Mouse (Mus musculus) hindbrain, embryonic 15.5 days (tissue): ENCODE data around the gene Arhgef19. TPM values are rescaled to one million over a fixed set of nuclear protein-coding genes. Genes with fewer than 3 reads are reported as not detected.

Source experiments
- ATAC-seq: fragments of 200-750 bp; cut with Nextera tagmentation; 2 replicates; pipeline ENCODE4 v1.8.0; 2017; ENCODE audit warnings: low read depth, moderate number of reproducible peaks, moderate TSS enrichment; ENCODE audit not compliant: low FRiP score
- H3K27ac ChIP-seq: fragments of 300-500 bp; sonication (generic); replicated peaks from 2 replicates; pipeline ENCODE4 v1.5.1; 2015; ENCODE audit warnings: mild to moderate bottlenecking, inconsistent platforms
- H3K27me3 ChIP-seq: fragments of 300-500 bp; sonication (generic); 2 replicates; pipeline ENCODE4 v1.6.1; 2015; ENCODE audit warnings: control low read depth, inconsistent platforms
- H3K36me3 ChIP-seq: fragments of 300-500 bp; sonication (generic); 2 replicates; pipeline ENCODE4 v1.6.1; 2015; ENCODE audit warnings: control low read depth, inconsistent platforms
- H3K4me1 ChIP-seq: fragments of 300-500 bp; sonication (generic); replicated peaks from 2 replicates; pipeline ENCODE4 v1.6.1; 2015; ENCODE audit warnings: control low read depth, inconsistent platforms
- H3K4me2 ChIP-seq: fragments of 300-500 bp; sonication (generic); 2 replicates; pipeline ENCODE4 v1.6.1; 2015; ENCODE audit warnings: moderate library complexity, mild to moderate bottlenecking, inconsistent platforms
- H3K4me3 ChIP-seq: fragments of 300-500 bp; sonication (generic); 2 replicates; pipeline ENCODE4 v1.5.1; 2015; ENCODE audit warnings: mild to moderate bottlenecking, inconsistent platforms
- H3K9ac ChIP-seq: fragments of 300-500 bp; sonication (generic); 2 replicates; pipeline ENCODE4 v1.6.1; 2015; ENCODE audit warnings: inconsistent platforms
- H3K9me3 ChIP-seq: fragments of 300-500 bp; sonication (generic); 2 replicates; pipeline ENCODE4 v1.6.1; 2016; ENCODE audit warnings: control low read depth, inconsistent platforms
- WGBS: fragments of 180-500 bp; shearing (Covaris S2); methylation state at CpG from one replicate; pipeline ENCODE4 v1.1.7; 2015; 5-methylcytosine and 5-hydroxymethylcytosine counted together
- polyA plus RNA-seq: library from polyadenylated mRNA; unstranded; fragments of >200 nt; fragmentation: Nextera tagmentation; extraction: Ambion mirVana; gene quantifications from 2 replicates; pipeline ENCODE4 v1.2.1, GENCODE M21; 2015

Arhgef19 gene
- polyA plus RNA-seq, 1 experiment from 2014 or later, result 1.5 TPM

DNA sequence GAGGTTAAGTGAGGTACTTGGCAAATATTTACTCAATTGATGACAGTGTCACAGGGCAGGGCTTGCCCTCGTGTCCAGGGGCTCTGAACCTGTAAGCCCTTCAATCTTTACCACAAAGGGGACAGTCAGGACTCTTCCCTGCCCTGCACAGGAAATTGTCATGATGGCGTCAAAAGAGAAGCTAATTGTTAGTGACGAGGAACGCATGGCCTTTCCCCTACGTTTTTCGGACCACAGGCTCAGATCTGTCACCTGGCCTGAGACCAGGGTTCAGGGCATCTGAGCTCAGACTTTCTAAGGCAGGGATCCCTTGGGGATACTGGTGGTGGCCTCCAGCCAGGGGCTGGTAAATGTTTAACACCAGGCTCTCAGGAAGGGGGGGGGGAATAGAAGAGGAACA lies 41.9 kb downstream of the Arhgef19 start:
- WGBS, result 51% methylated on average over 6 of the region's 6 CpGs
- no peak overlapping the region for H3K4me2 ChIP-seq
- H3K9me3 ChIP-seq, result no peaks in the 10 kb centered on the region
- H3K9ac ChIP-seq, result no peak overlapping the region
- no peak overlapping the region for H3K4me3 ChIP-seq
- H3K36me3 ChIP-seq, result no peaks in the 10 kb centered on the region
- H3K27ac ChIP-seq, result no peak overlapping the region
- ATAC-seq, result no peak
- no peaks in the 10 kb centered on the region; the same call in none of the 2 replicates for H3K27me3 ChIP-seq
- H3K4me1 ChIP-seq, result no peaks in the 10 kb centered on the region

- Histone ChIP-seq H3K4me3 (no peak overlapping the region), H3K9me3 (no peaks in the 10 kb centered on the region), H3K4me2 (no peak overlapping the region), H3K9ac (no peak overlapping the region), H3K36me3 (no peaks in the 10 kb centered on the region), H3K4me1 (no peaks in the 10 kb centered on the region), H3K27ac (no peak overlapping the region), H3K27me3 (no peaks in the 10 kb centered on the region; the same call in none of the 2 replicates)
- WGBS, result 55% methylated on average over 1 of the region's 1 CpGs
- ATAC-seq, result no peak
Measured at GRCm38 (mm10) chr4:141281578-141281977, 42.3 kb downstream of the Arhgef19 start.

DNA sequence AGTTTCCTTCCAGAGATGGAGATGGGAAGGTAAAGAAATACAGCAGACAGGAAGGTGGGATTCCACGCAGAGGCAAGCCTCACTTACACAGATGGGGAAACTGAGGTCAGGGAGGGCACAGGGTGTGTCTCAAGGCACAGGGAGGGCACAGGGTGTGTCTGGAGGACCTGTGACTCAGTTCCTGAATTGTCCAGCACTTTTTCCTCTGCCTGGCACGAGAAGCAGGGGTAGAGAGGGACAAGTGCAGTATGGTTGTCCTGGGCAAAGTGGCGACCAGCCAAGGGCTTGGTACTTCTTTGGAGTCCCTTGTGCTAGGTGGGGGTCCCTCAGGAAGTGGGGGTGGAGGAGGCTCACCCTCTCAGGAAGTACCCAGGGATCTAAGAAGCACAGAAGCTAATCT lies 42.8 kb downstream of the Arhgef19 start:
- Histone ChIP-seq H3K27ac (no peak overlapping the region), H3K36me3 (no peaks in the 10 kb centered on the region), H3K4me1 (peaks cover 4% of the 10 kb centered on the region), H3K4me2 (no peak overlapping the region), H3K4me3 (no peak overlapping the region), H3K9ac (no peak overlapping the region), H3K9me3 (no peaks in the 10 kb centered on the region), H3K27me3 (peaks cover 4% of the 10 kb centered on the region)
- 66% methylated on average over 3 of the region's 3 CpGs for WGBS
- no peak for ATAC-seq

DNA sequence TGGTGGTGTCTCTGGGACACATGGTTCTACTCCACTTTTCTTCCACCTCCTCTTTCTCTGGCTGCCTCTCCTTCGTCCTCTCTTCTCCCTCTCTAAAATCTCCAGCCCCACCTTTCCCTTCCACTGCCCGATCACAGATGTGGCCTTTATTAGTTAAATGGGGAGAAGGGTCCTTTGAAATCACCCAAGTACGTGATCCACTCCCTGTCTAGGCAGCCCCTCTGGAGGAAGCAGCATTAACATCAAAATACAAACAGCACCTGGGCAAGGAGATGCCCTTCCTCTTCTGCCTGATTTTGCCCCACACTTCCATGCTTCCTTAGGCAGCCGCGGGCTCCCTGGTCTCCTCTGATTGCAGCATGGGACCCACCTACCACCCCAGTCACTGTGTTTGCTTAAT lies 43.3 kb downstream of the Arhgef19 start:
- H3K4me3 ChIP-seq, result no peak overlapping the region
- H3K27ac ChIP-seq, result no peak overlapping the region
- no peak for ATAC-seq
- H3K4me1 ChIP-seq, result peaks cover 9% of the 10 kb centered on the region
- no peak overlapping the region for H3K9ac ChIP-seq
- no peaks in the 10 kb centered on the region for H3K9me3 ChIP-seq
- H3K36me3 ChIP-seq, result no peaks in the 10 kb centered on the region
- 51% methylated on average over 5 of the region's 5 CpGs for WGBS
- H3K4me2 ChIP-seq, result no peak overlapping the region
- peaks cover 6% of the 10 kb centered on the region for H3K27me3 ChIP-seq

GRCm38 (mm10) chr4:141283176-141283878 lies 44.0 kb downstream of the Arhgef19 start:
- H3K27me3 ChIP-seq, result peaks cover 6% of the 10 kb centered on the region
- WGBS, result 61% methylated on average over 11 of the region's 12 CpGs
- no peak overlapping the region for H3K4me2 ChIP-seq
- no peaks in the 10 kb centered on the region for H3K36me3 ChIP-seq
- H3K4me3 ChIP-seq, result no peak overlapping the region
- no peak for ATAC-seq
- no peak overlapping the region for H3K27ac ChIP-seq
- no peaks in the 10 kb centered on the region for H3K9me3 ChIP-seq
- H3K9ac ChIP-seq, result no peak overlapping the region
- H3K4me1 ChIP-seq, result peaks cover 15% of the 10 kb centered on the region

GRCm38 (mm10) chr4:141283879-141284411 lies 44.6 kb downstream of the Arhgef19 start:
- no peaks in the 10 kb centered on the region for H3K36me3 ChIP-seq
- H3K4me3 ChIP-seq, result no peak overlapping the region
- H3K4me1 ChIP-seq, result peaks cover 17% of the 10 kb centered on the region
- WGBS, result 23% methylated on average over 8 of the region's 8 CpGs
- peaks cover 6% of the 10 kb centered on the region for H3K27me3 ChIP-seq
- no peak overlapping the region for H3K9ac ChIP-seq
- no peak for ATAC-seq
- H3K27ac ChIP-seq, result no peak overlapping the region
- H3K4me2 ChIP-seq, result no peak overlapping the region
- H3K9me3 ChIP-seq, result no peaks in the 10 kb centered on the region

- Histone ChIP-seq H3K4me3 (no peak overlapping the region), H3K36me3 (no peaks in the 10 kb centered on the region), H3K27me3 (peaks cover 10% of the 10 kb centered on the region), H3K9ac (no peak overlapping the region), H3K9me3 (no peaks in the 10 kb centered on the region), H3K27ac (no peak overlapping the region), H3K4me1 (peaks cover 17% of the 10 kb centered on the region), H3K4me2 (no peak overlapping the region)
- no peak for ATAC-seq
- 63% methylated on average over 3 of the region's 3 CpGs for WGBS
Measured at GRCm38 (mm10) chr4:141284486-141284885, 45.2 kb downstream of the Arhgef19 start.

DNA sequence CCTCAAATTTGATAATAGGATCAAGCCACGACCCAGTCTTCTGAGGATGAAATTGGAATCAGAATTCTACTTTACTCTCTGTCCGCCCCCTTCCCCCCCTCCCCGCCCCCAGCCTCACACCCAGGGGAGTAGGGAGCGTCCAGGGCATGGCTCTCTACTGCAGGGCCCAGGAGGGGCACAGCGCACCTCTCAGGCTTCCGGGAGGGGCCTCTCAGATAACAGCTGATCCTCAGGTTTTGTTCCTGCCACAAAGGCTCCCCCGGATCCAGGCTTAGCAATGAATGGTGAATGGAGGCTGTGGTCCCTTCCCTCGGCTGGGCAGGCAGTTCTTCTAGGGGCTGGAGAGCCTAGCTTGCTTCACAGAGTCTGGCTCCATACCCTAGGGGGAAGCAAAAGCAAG lies 45.8 kb downstream of the Arhgef19 start:
- H3K4me1 ChIP-seq, result peaks cover 17% of the 10 kb centered on the region
- no peak overlapping the region for H3K27ac ChIP-seq
- no peaks in the 10 kb centered on the region for H3K36me3 ChIP-seq
- H3K9ac ChIP-seq, result no peak overlapping the region
- peaks cover 11% of the 10 kb centered on the region for H3K27me3 ChIP-seq
- no peak overlapping the region for H3K4me3 ChIP-seq
- WGBS, result 13% methylated on average over 8 of the region's 8 CpGs
- H3K4me2 ChIP-seq, result no peak overlapping the region
- ATAC-seq, result no peak
- H3K9me3 ChIP-seq, result no peaks in the 10 kb centered on the region

DNA sequence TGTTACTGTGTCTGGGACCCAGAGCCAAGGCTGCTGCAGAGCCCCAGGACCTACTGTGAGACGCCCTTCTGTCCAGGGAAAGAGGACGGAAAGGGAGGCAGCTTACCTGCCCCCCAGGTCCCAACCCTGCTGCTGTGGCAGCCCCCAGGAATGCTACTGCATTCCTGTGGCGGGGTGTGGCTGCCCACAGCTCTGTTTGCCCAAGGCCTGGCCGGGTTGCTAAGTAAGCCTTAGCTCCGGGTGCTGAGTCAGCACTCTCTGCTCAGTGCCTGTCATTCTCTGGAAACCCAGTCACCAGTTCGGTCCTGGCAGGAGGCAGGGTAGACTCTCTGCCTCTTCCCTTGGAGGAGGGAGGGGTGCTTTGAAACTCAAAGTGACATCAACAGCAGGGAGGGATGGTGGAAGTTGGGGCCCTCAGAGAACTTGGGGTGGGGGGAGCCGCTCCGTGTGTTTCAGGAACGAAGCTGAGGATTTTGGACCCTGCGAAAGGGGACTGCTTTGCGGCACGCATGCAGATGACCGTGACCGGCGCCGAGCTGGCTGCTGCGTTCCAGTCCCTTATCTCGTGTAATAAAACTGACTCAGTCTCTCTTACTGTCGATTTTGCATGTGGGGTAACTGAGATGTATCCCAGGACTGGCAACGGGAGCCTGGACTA lies 47.7 kb downstream of the Arhgef19 start:
- Histone ChIP-seq H3K4me1 (peaks cover 26% of the 10 kb centered on the region), H3K9ac (no peak overlapping the region), H3K36me3 (no peaks in the 10 kb centered on the region), H3K4me2 (no peak overlapping the region), H3K27ac (no peak overlapping the region), H3K27me3 (peaks cover 24% of the 10 kb centered on the region), H3K9me3 (no peaks in the 10 kb centered on the region), H3K4me3 (no peak overlapping the region)
- ATAC-seq, result no peak
- 11% methylated on average over 20 of the region's 20 CpGs for WGBS

GRCm38 (mm10) chr4:141287518-141288004 lies 48.3 kb downstream of the Arhgef19 start:
- Histone ChIP-seq H3K9me3 (no peaks in the 10 kb centered on the region), H3K9ac (no peak overlapping the region), H3K4me1 (peaks cover 27% of the 10 kb centered on the region), H3K4me2 (no peak overlapping the region), H3K4me3 (no peak overlapping the region), H3K36me3 (no peaks in the 10 kb centered on the region), H3K27me3 (peaks cover 30% of the 10 kb centered on the region), H3K27ac (no peak overlapping the region)
- ATAC-seq, result no peak
- 11% methylated on average over 15 of the region's 15 CpGs for WGBS

- Histone ChIP-seq H3K9ac (no peak overlapping the region), H3K27ac (no peak overlapping the region), H3K4me2 (no peak overlapping the region), H3K4me1 (peaks cover 27% of the 10 kb centered on the region), H3K4me3 (no peak overlapping the region), H3K9me3 (no peaks in the 10 kb centered on the region), H3K27me3 (peaks cover 35% of the 10 kb centered on the region), H3K36me3 (no peaks in the 10 kb centered on the region)
- WGBS, result 28% methylated on average over 8 of the region's 8 CpGs
- ATAC-seq, result no peak
Measured at GRCm38 (mm10) chr4:141288152-141288551, 48.9 kb downstream of the Arhgef19 start.
